In the genomic region with DNA sequence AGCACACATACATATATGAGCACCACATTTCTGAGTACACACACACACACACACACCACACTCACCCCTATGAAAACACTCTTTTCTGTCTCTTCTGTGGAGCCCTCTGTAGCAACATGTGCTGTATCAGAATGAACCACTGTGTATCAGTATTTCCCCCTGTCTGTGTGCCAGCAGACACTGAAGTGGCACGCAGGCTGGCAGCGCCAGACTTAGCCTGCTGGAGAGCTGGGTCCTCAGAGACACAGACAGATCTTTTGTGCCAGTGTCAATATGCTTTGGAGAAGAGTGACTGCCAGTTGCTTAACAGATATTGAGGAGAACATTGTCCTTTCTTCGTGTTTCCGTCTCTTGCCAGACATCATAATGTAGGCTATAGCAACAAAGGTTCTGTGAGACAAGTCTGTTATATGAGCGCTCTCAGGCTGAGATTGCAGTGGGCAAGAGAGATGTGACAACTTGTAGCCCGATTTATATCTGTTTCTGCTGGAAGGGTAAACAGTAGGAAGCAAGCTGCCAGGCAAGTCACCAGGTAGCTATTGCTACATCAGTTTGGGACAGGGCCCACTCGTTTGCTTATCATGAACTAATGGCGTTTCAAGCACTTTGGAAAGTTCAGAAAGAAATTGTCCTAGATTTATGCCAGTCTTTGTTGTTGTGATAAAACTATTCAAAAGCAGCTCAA, we compare ENCODE assay signal across 15 mouse cellular contexts.
A peak's percentile ranks its signal among the peaks of the same experiment; 100 is the strongest.
DNase-seq lines count a peak whose midpoint lies in the region; ATAC-seq and TF ChIP-seq lines count a peak whose summit lies in the region.
"Had no signal": no experiment of that assay in that cellular context is flagged by ENCODE, and none has a peak within 500 bp of the region (broad histone marks: within the 10 kb centered on the region; RNA-seq: fewer than 3 reads in every experiment).

No protein-coding gene starts in this region.

- no peak for ATAC-seq in megakaryocyte-erythroid progenitor cell, adult 5-6 weeks (replicated peaks; ENCODE audit: low FRiP score, low TSS enrichment, poor library complexity, severe bottlenecking)

- no peak for TF ChIP-seq CTCF in lung, adult 2 months (IDR thresholded peaks at IDR 0.05; ENCODE audit: insufficient read depth, low read length)

- WGBS in lung, adult 2 months, result 64% methylated on average over 8 of the region's 8 CpGs

- H3K4me3 ChIP-seq in lung, adult 2 months (replicated peaks; ENCODE audit: extremely low read depth, low read depth, low read length), result no peak overlapping the region
- H3K4me3 ChIP-seq: embryonic facial prominence, embryonic 15.5 days; limb, embryonic 12.5 days; megakaryocyte, embryonic 14.5 days had no signal

- H3K4me1 ChIP-seq in lung, adult 2 months (ENCODE audit: control insufficient read depth, insufficient read depth, low read length), result peaks cover 2% of the 10 kb centered on the region; the same call in 1 of the 2 replicates
- H3K4me1 ChIP-seq: embryonic facial prominence, embryonic 15.5 days; limb, embryonic 12.5 days had no signal

- no peak for TF ChIP-seq POLR2A in lung, adult 2 months (IDR thresholded peaks at IDR 0.05; ENCODE audit: borderline replicate concordance, extremely low read depth, low read depth, low read length)

- DNase-seq in cerebellum, postnatal 10 days, result peak; percentile 49 to 59
- DNase-seq in cerebellum, adult 9-10 months, result no peak
- DNase-seq in layer of hippocampus, postnatal 14 days (ENCODE audit: low spot score in 2 of 2), result peak; percentile 39 to 58
- no peak for DNase-seq in layer of hippocampus, adult 11-12 months (ENCODE audit: low spot score)
- peak; percentile 48 for DNase-seq in Muller cell, postnatal 12 days (ENCODE audit: inconsistent ontology term)
- peak; percentile 23 for DNase-seq in lung, adult 2 months
- no peak for DNase-seq in urinary bladder, postnatal 14 days (ENCODE audit: low spot score)
- DNase-seq: cerebellum, adult 8-10 months; gastrocnemius, postnatal 25 days; kidney, postnatal 10 days; thymus, postnatal 25 days had no signal

Comparison
In these comparisons a context has a peak if more than half of its experiments do, and no peak if none do; other contexts are left out.
1. DNase-seq: peak in cerebellum, postnatal 10 days (2 of 2), layer of hippocampus, postnatal 14 days (2 of 2), Muller cell, postnatal 12 days (single experiment) and lung, adult 2 months (single experiment); none in cerebellum, adult 9-10 months (single experiment), layer of hippocampus, adult 11-12 months (single experiment) and urinary bladder, postnatal 14 days (single experiment).